Mouse (Mus musculus) small intestine, adult 2 months (tissue): Measurements from ENCODE around the gene Adarb1.

Experiments used
- CTCF ChIP-seq: fragments of 200-500 bp; IDR thresholded peaks from 2 replicates; pipeline ENCODE4 v1.5.1; 2012; ENCODE audit warnings: low read depth, mild to moderate bottlenecking, control low read depth, inconsistent platforms, low read length, moderate library complexity, mixed read lengths; ENCODE audit not compliant: insufficient replicate concordance, insufficient read length; ENCODE audit errors: extremely low read depth
- POLR2A ChIP-seq: fragments of 200-500 bp; IDR thresholded peaks from 2 replicates; pipeline ENCODE4 v1.6.1; 2012; ENCODE audit warnings: low read depth, mild to moderate bottlenecking, control low read depth, inconsistent platforms, low read length, moderate library complexity

- no peak for TF ChIP-seq CTCF
- TF ChIP-seq POLR2A = no peak
Observed at GRCm38 (mm10) chr10:77357957-77358356, 60.1 kb downstream of the Adarb1 start.
